Mouse (Mus musculus) heart, postnatal 0 days (tissue): ENCODE data around the gene Uspl1.

Source experiments
- CTCF ChIP-seq: IDR thresholded peaks from 2 replicates; pipeline ENCODE4 v1.5.1; 2016; ENCODE audit warnings: antibody characterized with exemption, control low read depth, low read depth
- EP300 ChIP-seq: IDR thresholded peaks from 2 replicates; pipeline ENCODE4 v1.6.1; 2016; ENCODE audit warnings: antibody characterized with exemption, low read depth

DNA sequence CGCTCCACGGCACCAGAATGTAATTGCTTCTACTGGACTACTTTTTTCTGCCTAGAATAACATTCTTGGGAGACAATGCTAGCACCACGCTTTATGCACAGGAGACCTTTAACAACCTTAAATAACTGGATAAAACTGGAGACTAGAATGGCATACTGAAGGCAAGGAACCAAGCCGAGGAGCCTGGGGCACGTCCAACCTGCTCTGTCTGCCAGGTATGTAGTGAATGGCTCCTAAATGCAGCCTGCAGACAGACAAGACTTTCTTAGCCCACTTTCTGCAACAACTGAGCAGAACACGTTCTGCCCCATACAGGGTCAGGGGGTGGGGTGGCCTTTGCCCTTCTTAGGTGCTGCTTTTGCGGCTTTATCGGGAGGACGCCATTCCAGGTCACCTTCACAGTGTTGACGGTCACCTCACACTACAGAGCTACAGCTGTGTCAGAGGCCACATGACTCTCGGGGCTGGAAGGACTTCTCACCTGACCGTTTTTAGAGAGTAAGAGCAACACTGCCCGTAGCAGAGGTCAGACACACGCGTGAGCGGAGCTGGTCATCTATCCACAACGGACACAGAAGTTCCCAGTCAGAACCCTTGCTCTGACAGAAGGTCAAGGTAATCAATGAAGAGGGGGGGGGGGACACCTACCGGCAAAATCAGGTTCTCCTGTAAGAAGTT, 27.1 kb upstream of the Uspl1 start:
- TF ChIP-seq EP300 = no peak
- TF ChIP-seq CTCF = no peak
